Mouse (Mus musculus) lung, postnatal 0 days (tissue): ENCODE data around the gene Sumo3.

Source experiments
- CTCF ChIP-seq: IDR thresholded peaks from 2 replicates; pipeline ENCODE4 v1.5.1; 2016; ENCODE audit warnings: antibody characterized with exemption, mild to moderate bottlenecking
- EP300 ChIP-seq: IDR thresholded peaks from 2 replicates; pipeline ENCODE4 v1.6.1; 2016; ENCODE audit warnings: antibody characterized with exemption, mild to moderate bottlenecking, control low read depth

DNA sequence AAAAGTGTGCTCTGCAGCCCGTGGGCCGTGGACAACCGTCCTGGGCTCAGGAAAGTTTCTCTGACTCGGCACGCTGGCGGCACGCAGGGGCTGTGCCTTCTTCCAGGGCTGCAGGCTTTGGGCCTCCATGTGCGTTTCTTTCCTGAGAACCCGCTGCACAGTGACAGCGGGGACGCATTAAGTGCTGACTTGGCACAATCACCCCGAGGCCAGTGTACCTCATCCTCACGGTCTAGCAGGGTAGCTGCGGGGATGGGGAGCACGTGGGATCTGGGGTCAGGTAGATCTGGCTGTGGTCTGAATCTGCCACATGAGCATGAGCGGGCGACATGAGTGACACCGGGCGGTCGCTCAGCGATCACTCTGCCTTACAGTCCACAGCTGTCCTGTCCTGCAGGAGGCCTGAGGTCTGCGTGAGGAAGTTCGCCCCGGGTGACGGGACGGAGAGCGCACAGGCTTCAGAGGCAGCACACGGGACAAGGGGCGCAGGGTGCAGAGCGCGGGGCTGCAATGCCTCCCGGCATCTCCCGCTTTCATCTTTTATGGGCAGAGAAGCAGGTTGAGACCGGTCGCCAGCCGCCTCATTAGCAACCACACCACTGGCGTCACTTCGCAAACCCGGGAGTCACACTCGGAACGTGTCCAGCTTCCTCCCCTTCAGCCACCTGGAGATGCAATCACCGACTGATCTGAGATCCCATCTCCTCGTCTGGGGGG, 58.2 kb downstream of the Sumo3 start:
- no peak for TF ChIP-seq CTCF
- TF ChIP-seq EP300: no peak
